Mouse (Mus musculus) heart, postnatal 0 days (tissue): ENCODE measurements around the gene Stim1. TPM values are rescaled to one million over a fixed set of nuclear protein-coding genes. Genes with fewer than 3 reads are reported as not detected.
A peak's percentile ranks its signal among the peaks of the same experiment; 100 is the strongest.
"Not testable (repeated sequence)": the region's sequence is repeated elsewhere in the genome, so short reads cannot be mapped to it uniquely, and the experiment has no call there.

Source experiments
- ATAC-seq: fragments of 200-750 bp; cut with Nextera tagmentation; 2 replicates; pipeline ENCODE4 v1.8.0; 2017; ENCODE audit warnings: low read depth, moderate number of reproducible peaks, moderate library complexity; ENCODE audit not compliant: insufficient read depth
- DNase-seq: peaks from one replicate; pipeline ENCODE4 v3.0.0-alpha.2; 2016; ENCODE audit warnings: low spot score
- H3K27ac ChIP-seq: fragments of 300-500 bp; sonication (generic); 2 replicates; pipeline ENCODE4 v1.5.1; 2014; ENCODE audit warnings: low read depth, mild to moderate bottlenecking
- H3K27me3 ChIP-seq: fragments of 300-500 bp; sonication (generic); 2 replicates; pipeline ENCODE4 v1.6.1; 2014; ENCODE audit warnings: low read length, mixed read lengths; ENCODE audit not compliant: control insufficient read depth, insufficient read depth
- H3K36me3 ChIP-seq: fragments of 300-500 bp; sonication (generic); replicated peaks from 2 replicates; pipeline ENCODE4 v1.6.1; 2014; ENCODE audit warnings: low read length, mixed read lengths; ENCODE audit not compliant: control insufficient read depth, insufficient read depth
- H3K4me1 ChIP-seq: fragments of 300-500 bp; sonication (generic); 2 replicates; pipeline ENCODE4 v1.6.1; 2014; ENCODE audit warnings: antibody characterized with exemption; ENCODE audit not compliant: control insufficient read depth, insufficient read depth
- H3K4me2 ChIP-seq: fragments of 300-500 bp; sonication (generic); 2 replicates; pipeline ENCODE4 v1.6.1; 2014; ENCODE audit warnings: low read depth, mild to moderate bottlenecking, low read length, moderate library complexity
- H3K4me3 ChIP-seq: fragments of 300-500 bp; sonication (generic); 2 replicates; pipeline ENCODE4 v1.5.1; 2014; ENCODE audit warnings: low read depth, low read length
- H3K9ac ChIP-seq: fragments of 300-500 bp; sonication (generic); replicated peaks from 2 replicates; pipeline ENCODE4 v1.6.1; 2014; ENCODE audit warnings: low read depth, low read length, mixed read lengths
- H3K9me3 ChIP-seq: fragments of 300-500 bp; sonication (generic); replicated peaks from 2 replicates; pipeline ENCODE4 v1.6.1; 2016; ENCODE audit warnings: low read length; ENCODE audit not compliant: control insufficient read depth
- CTCF ChIP-seq: IDR thresholded peaks from 2 replicates; pipeline ENCODE4 v1.5.1; 2016; ENCODE audit warnings: antibody characterized with exemption, control low read depth, low read depth
- EP300 ChIP-seq: IDR thresholded peaks from 2 replicates; pipeline ENCODE4 v1.6.1; 2016; ENCODE audit warnings: antibody characterized with exemption, low read depth
- WGBS: fragments of 180-500 bp; shearing (Covaris S2); extraction: QIAGEN DNeasy Blood & Tissue Kit; methylation state at CpG from one replicate; pipeline ENCODE4 v1.1.7; 2014; 5-methylcytosine and 5-hydroxymethylcytosine counted together
- polyA plus RNA-seq: library from polyadenylated mRNA; unstranded; fragments of >200 nt; fragmentation: Nextera tagmentation; extraction: Ambion mirVana; gene quantifications from 2 replicates; pipeline ENCODE4 v1.2.1, GENCODE M21; 2015
- total RNA-seq: library from RNA; depleted of rRNA; stranded (reverse); fragments of >200 nt; gene quantifications from 2 replicates; pipeline ENCODE4 v1.2.3, GENCODE M21; 2014; ENCODE audit warnings: low replicate concordance

Gene Stim1
- total and polyA plus RNA-seq, 2 experiments from 2014 or later = 11.4 to 59.0 TPM

DNA sequence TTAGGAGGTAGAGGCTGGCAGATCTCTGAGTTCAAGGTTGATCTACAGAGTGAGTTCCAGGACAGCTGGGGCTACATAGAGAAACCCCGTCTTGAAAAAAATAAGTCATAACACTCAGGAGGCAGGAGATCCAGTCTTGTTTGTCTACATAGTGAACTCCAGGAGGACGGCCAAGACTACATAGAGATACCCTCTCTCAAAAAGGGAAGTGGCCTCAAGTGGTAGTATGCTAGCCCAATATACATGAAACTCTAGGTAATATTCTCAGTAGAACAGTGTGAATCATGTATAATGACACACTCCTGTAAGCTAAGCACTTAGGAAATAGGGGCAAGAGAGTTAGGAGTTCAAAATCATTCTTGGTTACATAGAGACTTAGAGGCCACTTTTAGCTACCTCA is 126.3 kb downstream of the Stim1 start:
- Histone ChIP-seq H3K27ac (no peak overlapping the region), H3K4me1 (peaks cover 16% of the 10 kb centered on the region), H3K9me3 (no peaks in the 10 kb centered on the region), H3K9ac (no peak overlapping the region), H3K27me3 (peaks cover 6% of the 10 kb centered on the region; the same call in 1 of the 2 replicates), H3K4me2 (no peak overlapping the region), H3K36me3 (no peaks in the 10 kb centered on the region), H3K4me3 (no peak overlapping the region)
- WGBS = 86% methylated on average over 2 of the region's 2 CpGs
- ATAC-seq (no peak), DNase-seq (no peak)
- TF ChIP-seq CTCF (no peak), EP300 (no peak)

- 36% methylated on average over 7 of the region's 7 CpGs for WGBS
- ATAC-seq = no peak
- Histone ChIP-seq H3K9ac (no peak overlapping the region), H3K27me3 (peaks cover 6% of the 10 kb centered on the region; the same call in 1 of the 2 replicates), H3K4me2 (no peak overlapping the region), H3K4me3 (no peak overlapping the region), H3K4me1 (0 out of 2 replicates have a peak, but pooled peaks cover 8% of the 10 kb centered on the region), H3K36me3 (no peaks in the 10 kb centered on the region), H3K9me3 (no peaks in the 10 kb centered on the region), H3K27ac (no peak overlapping the region)
- TF ChIP-seq CTCF = no peak
- TF ChIP-seq EP300 = no peak
- DNase-seq = peak; percentile 36
Measured at GRCm38 (mm10) chr7:102395894-102396293, 128.3 kb downstream of the Stim1 start.

GRCm38 (mm10) chr7:102396331-102396730 is 128.7 kb downstream of the Stim1 start:
- WGBS = 95% methylated on average over 3 of the region's 3 CpGs
- H3K27me3 ChIP-seq = peaks cover 6% of the 10 kb centered on the region; the same call in 1 of the 2 replicates

DNA sequence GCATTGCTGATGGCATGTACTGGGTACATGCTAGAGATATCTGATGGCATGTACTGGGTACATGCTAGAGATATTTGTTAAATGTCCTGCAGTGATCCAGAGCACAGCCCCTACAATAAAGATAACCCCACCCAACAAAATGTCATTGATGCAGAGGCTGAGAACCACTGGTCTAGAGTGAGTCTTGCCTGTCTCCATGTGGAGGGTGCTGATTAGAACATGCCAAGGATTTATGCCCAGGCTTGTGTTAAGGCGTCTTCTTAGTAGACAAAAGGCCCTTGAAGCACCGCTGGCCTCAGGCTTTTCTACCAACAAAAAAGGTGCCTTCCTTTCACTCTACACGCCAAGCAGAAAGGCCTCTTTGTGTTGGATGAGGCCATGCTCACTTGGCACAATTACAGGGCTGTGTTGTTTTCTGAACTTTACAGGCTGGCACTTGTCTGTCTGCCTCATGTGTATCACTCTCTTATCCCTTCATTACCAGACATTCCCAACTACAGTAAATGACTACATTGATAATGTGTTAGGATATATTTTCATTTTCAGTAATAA is 131.7 kb downstream of the Stim1 start:
- Histone ChIP-seq H3K9ac (no peak overlapping the region), H3K27me3 (no peaks in the 10 kb centered on the region), H3K9me3 (no peaks in the 10 kb centered on the region), H3K4me2 (no peak overlapping the region), H3K4me3 (no peak overlapping the region), H3K4me1 (0 out of 2 replicates have a peak, but pooled peaks cover 8% of the 10 kb centered on the region), H3K27ac (no peak overlapping the region), H3K36me3 (no peaks in the 10 kb centered on the region)
- 73% methylated on average over 3 of the region's 3 CpGs for WGBS
- ATAC-seq (no peak), DNase-seq (no peak)
- TF ChIP-seq EP300 (no peak), CTCF (no peak)

More at GRCm38 (mm10) chr7:102396331-102396730, 128.7 kb downstream of the Stim1 start:
- Histone ChIP-seq H3K27ac (no peak overlapping the region), H3K36me3 (no peaks in the 10 kb centered on the region), H3K9me3 (no peaks in the 10 kb centered on the region), H3K4me3 (no peak overlapping the region), H3K4me2 (no peak overlapping the region), H3K9ac (no peak overlapping the region), H3K4me1 (0 out of 2 replicates have a peak, but pooled peaks cover 8% of the 10 kb centered on the region)
- DNase-seq = no peak
- no peak for TF ChIP-seq EP300
- no peak for TF ChIP-seq CTCF
- no peak for ATAC-seq

DNA sequence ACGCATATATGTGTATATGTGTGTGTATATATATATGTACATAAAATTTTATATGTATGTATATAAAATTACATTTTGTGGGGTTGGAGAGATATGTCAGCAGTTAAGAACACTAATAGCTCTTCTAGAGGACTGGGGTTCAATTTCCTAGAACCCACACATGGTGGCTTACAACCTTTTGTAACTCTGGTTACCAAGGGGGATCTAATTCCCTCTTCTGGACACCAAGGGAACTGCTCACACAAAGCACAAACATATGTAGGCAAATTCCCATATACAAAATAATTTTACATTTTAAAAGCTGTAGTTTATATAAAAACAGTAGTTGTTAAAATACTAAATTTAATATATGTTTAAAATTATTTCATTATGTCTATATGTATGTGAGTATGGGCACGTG is 136.5 kb downstream of the Stim1 start:
- Histone ChIP-seq H3K4me3 (no peak overlapping the region), H3K4me2 (no peak overlapping the region), H3K9ac (no peak overlapping the region), H3K36me3 (no peaks in the 10 kb centered on the region), H3K4me1 (no peaks in the 10 kb centered on the region), H3K27ac (no peak overlapping the region), H3K27me3 (no peaks in the 10 kb centered on the region), H3K9me3 (no peaks in the 10 kb centered on the region)
- no peak for DNase-seq
- no peak for ATAC-seq
- 91% methylated on average over 2 of the region's 2 CpGs for WGBS
- no peak; the same call in 1 of the 2 replicates for TF ChIP-seq CTCF
- TF ChIP-seq EP300 = no peak

- no peaks in the 10 kb centered on the region for H3K9me3 ChIP-seq
- H3K4me3 ChIP-seq = no peak overlapping the region
- no peaks in the 10 kb centered on the region for H3K4me1 ChIP-seq
- H3K4me2 ChIP-seq = no peak overlapping the region
- no peak overlapping the region for H3K27ac ChIP-seq
- no peaks in the 10 kb centered on the region for H3K27me3 ChIP-seq
- H3K36me3 ChIP-seq = no peaks in the 10 kb centered on the region; the same call in 1 of the 2 replicates
- no peak for DNase-seq
- TF ChIP-seq CTCF (no peak), EP300 (no peak)
- no peak for ATAC-seq
- H3K9ac ChIP-seq = no peak overlapping the region
Measured at GRCm38 (mm10) chr7:102407440-102407839, 139.8 kb downstream of the Stim1 start.

- not testable (repeated sequence) for H3K9me3 ChIP-seq, DNase-seq, H3K27me3 ChIP-seq, H3K9ac ChIP-seq, H3K27ac ChIP-seq, ATAC-seq, H3K4me1 ChIP-seq, H3K4me2 ChIP-seq, H3K36me3 ChIP-seq, H3K4me3 ChIP-seq
- WGBS = 94% methylated on average over 9 of the region's 9 CpGs
Measured at GRCm38 (mm10) chr7:102415272-102415671, 147.7 kb downstream of the Stim1 start.
